Mouse (Mus musculus): ENCODE measurements at regions not wholly inside any gene's neighbourhood (a gene's known extent, or its start where the extent isn't known, plus 50 kb on each side); places are given as distances from the start of the nearest gene placed in this dataset.

GRCm38 (mm10) chr17:63803599-63803998, 59.3 kb upstream of the Fer start:
- no peak overlapping the region for H3K4me3 ChIP-seq (ENCODE audit: low read length)
- H3K36me3 ChIP-seq (ENCODE audit: insufficient read depth, low read length) = no peaks in the 10 kb centered on the region
- H3K27me3 ChIP-seq (ENCODE audit: insufficient read depth, low read length) = no peaks in the 10 kb centered on the region
- H3K4me2 ChIP-seq (replicated peaks; ENCODE audit: low read depth, low read length) = no peak overlapping the region
- no peak for ATAC-seq (ENCODE audit: low FRiP score, low TSS enrichment)
- WGBS = 30% methylated on average over 11 of the region's 11 CpGs
- H3K4me1 ChIP-seq (ENCODE audit: insufficient read depth, low read length) = no peaks in the 10 kb centered on the region
- H3K27ac ChIP-seq (ENCODE audit: low read length) = no peak overlapping the region
- H3K9me3 ChIP-seq (ENCODE audit: low read length) = no peaks in the 10 kb centered on the region
- no peak overlapping the region for H3K9ac ChIP-seq (replicated peaks; ENCODE audit: low read length)

GRCm38 (mm10) chr17:63804416-63804815, 58.4 kb upstream of the Fer start:
- no peak for ATAC-seq (ENCODE audit: low FRiP score, low TSS enrichment)
- Histone ChIP-seq H3K27me3 (ENCODE audit: insufficient read depth, low read length) (no peaks in the 10 kb centered on the region), H3K36me3 (ENCODE audit: insufficient read depth, low read length) (no peaks in the 10 kb centered on the region), H3K4me3 (ENCODE audit: low read length) (no peak overlapping the region), H3K9me3 (ENCODE audit: low read length) (no peaks in the 10 kb centered on the region), H3K4me2 (replicated peaks; ENCODE audit: low read depth, low read length) (no peak overlapping the region), H3K4me1 (ENCODE audit: insufficient read depth, low read length) (no peaks in the 10 kb centered on the region), H3K9ac (replicated peaks; ENCODE audit: low read length) (no peak overlapping the region), H3K27ac (ENCODE audit: low read length) (no peak overlapping the region)
- WGBS = 95% methylated on average over 4 of the region's 4 CpGs

GRCm38 (mm10) chr17:63806360-63806759, 56.5 kb upstream of the Fer start:
- Histone ChIP-seq H3K27ac (ENCODE audit: low read length) (no peak overlapping the region), H3K9me3 (ENCODE audit: low read length) (no peaks in the 10 kb centered on the region), H3K27me3 (ENCODE audit: insufficient read depth, low read length) (no peaks in the 10 kb centered on the region), H3K4me2 (replicated peaks; ENCODE audit: low read depth, low read length) (no peak overlapping the region), H3K9ac (replicated peaks; ENCODE audit: low read length) (no peak overlapping the region), H3K4me1 (ENCODE audit: insufficient read depth, low read length) (no peaks in the 10 kb centered on the region), H3K36me3 (ENCODE audit: insufficient read depth, low read length) (no peaks in the 10 kb centered on the region), H3K4me3 (ENCODE audit: low read length) (no peak overlapping the region)
- ATAC-seq (ENCODE audit: low FRiP score, low TSS enrichment) = no peak
- 95% methylated on average over 10 of the region's 10 CpGs for WGBS

GRCm38 (mm10) chr17:63807590-63808228, 55.2 kb upstream of the Fer start:
- Histone ChIP-seq H3K4me2 (replicated peaks; ENCODE audit: low read depth, low read length) (no peak overlapping the region), H3K4me1 (ENCODE audit: insufficient read depth, low read length) (no peaks in the 10 kb centered on the region), H3K9ac (replicated peaks; ENCODE audit: low read length) (no peak overlapping the region), H3K4me3 (ENCODE audit: low read length) (no peak overlapping the region), H3K27ac (ENCODE audit: low read length) (no peak overlapping the region), H3K36me3 (ENCODE audit: insufficient read depth, low read length) (no peaks in the 10 kb centered on the region), H3K27me3 (ENCODE audit: insufficient read depth, low read length) (no peaks in the 10 kb centered on the region), H3K9me3 (ENCODE audit: low read length) (no peaks in the 10 kb centered on the region)
- no peak for ATAC-seq (ENCODE audit: low FRiP score, low TSS enrichment)
- WGBS = 77% methylated on average over 9 of the region's 9 CpGs

- no peaks in the 10 kb centered on the region for H3K9me3 ChIP-seq (ENCODE audit: low read length)
- no peak overlapping the region for H3K4me3 ChIP-seq (ENCODE audit: low read length)
- no peaks in the 10 kb centered on the region for H3K27me3 ChIP-seq (ENCODE audit: insufficient read depth, low read length)
- no peak for ATAC-seq (ENCODE audit: low FRiP score, low TSS enrichment)
- 66% methylated on average over 6 of the region's 6 CpGs for WGBS
- no peaks in the 10 kb centered on the region for H3K4me1 ChIP-seq (ENCODE audit: insufficient read depth, low read length)
- no peak overlapping the region for H3K9ac ChIP-seq (replicated peaks; ENCODE audit: low read length)
- H3K27ac ChIP-seq (ENCODE audit: low read length) = no peak overlapping the region
- no peak overlapping the region for H3K4me2 ChIP-seq (replicated peaks; ENCODE audit: low read depth, low read length)
- no peaks in the 10 kb centered on the region for H3K36me3 ChIP-seq (ENCODE audit: insufficient read depth, low read length)
Measured at GRCm38 (mm10) chr17:63808756-63809155, 54.1 kb upstream of the Fer start.

- Histone ChIP-seq H3K9ac (replicated peaks; ENCODE audit: low read length) (no peak overlapping the region), H3K36me3 (ENCODE audit: insufficient read depth, low read length) (no peaks in the 10 kb centered on the region), H3K4me3 (ENCODE audit: low read length) (no peak overlapping the region), H3K27me3 (ENCODE audit: insufficient read depth, low read length) (no peaks in the 10 kb centered on the region), H3K4me2 (replicated peaks; ENCODE audit: low read depth, low read length) (no peak overlapping the region), H3K4me1 (ENCODE audit: insufficient read depth, low read length) (no peaks in the 10 kb centered on the region), H3K9me3 (ENCODE audit: low read length) (no peaks in the 10 kb centered on the region), H3K27ac (ENCODE audit: low read length) (no peak overlapping the region)
- no peak for ATAC-seq (ENCODE audit: low FRiP score, low TSS enrichment)
- WGBS = 19% methylated on average over 9 of the region's 9 CpGs
Measured at GRCm38 (mm10) chr17:63811246-63811785, 51.5 kb upstream of the Fer start.

- WGBS = 74% methylated on average over 3 of the region's 3 CpGs
- Histone ChIP-seq H3K4me2 (replicated peaks; ENCODE audit: low read depth, low read length) (no peak overlapping the region), H3K4me3 (ENCODE audit: low read length) (no peak overlapping the region), H3K9me3 (ENCODE audit: low read length) (no peaks in the 10 kb centered on the region), H3K4me1 (ENCODE audit: insufficient read depth, low read length) (no peaks in the 10 kb centered on the region), H3K36me3 (ENCODE audit: insufficient read depth, low read length) (no peaks in the 10 kb centered on the region), H3K27ac (ENCODE audit: low read length) (no peak overlapping the region), H3K27me3 (ENCODE audit: insufficient read depth, low read length) (no peaks in the 10 kb centered on the region), H3K9ac (replicated peaks; ENCODE audit: low read length) (no peak overlapping the region)
- ATAC-seq (ENCODE audit: low FRiP score, low TSS enrichment) = no peak
Measured at GRCm38 (mm10) chr17:63812586-63812985, 50.3 kb upstream of the Fer start.
